Mouse (Mus musculus): ENCODE measurements at regions not wholly inside any gene's neighbourhood (a gene's known extent, or its start where the extent isn't known, plus 50 kb on each side); places are given as distances from the start of the nearest gene placed in this dataset.
A peak's percentile ranks its signal among the peaks of the same experiment; 100 is the strongest.

DNA sequence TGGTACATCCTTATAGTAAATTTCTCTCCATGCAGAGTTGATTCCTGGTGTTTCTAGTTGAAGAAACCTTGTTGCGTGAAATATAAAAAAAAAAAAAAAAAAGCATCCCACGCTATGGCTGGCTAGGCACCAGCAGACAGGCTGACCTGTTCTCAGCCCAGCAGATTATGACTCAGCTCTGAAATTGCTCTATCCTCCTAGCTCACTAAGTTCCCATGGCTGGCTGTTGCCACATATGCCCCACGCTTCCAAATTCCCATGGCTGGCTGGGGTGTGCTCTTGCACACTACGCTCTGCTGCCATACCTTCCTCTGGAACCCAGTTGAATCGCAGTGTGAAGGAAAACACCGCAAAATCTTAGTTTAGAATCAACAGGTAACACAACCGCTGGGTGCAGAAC, 270.1 kb downstream of the Mid1ip1 start:
- Histone ChIP-seq H3K27ac (no peak overlapping the region), H3K4me3 (no peak overlapping the region), H3K4me1 (no peaks in the 10 kb centered on the region), H3K4me2 (replicated peaks) (no peak overlapping the region), H3K27me3 (no peaks in the 10 kb centered on the region), H3K36me3 (no peaks in the 10 kb centered on the region), H3K9ac (no peak overlapping the region), H3K9me3 (no peaks in the 10 kb centered on the region)
- WGBS: 92% methylated on average over 7 of the region's 7 CpGs
- no peak for ATAC-seq (ENCODE audit: insufficient number of reproducible peaks, insufficient read depth, low FRiP score, low TSS enrichment)

DNA sequence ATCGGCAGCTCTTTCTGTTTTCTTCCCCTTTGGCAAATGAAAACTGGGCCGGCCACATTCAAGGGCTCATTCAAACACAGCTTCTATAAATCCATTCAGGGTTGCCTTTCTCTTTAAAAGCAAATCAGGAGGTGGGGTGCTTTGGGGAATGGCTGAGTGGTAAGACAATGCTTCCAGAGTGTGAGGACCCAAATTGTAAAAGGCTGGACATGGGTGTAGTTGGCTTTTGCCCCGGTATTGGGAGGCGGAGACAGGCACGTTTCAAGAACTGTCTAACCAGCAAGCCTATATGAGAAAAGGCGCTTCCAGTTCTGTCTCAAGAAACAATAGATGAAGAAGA, 277.0 kb downstream of the Mid1ip1 start:
- Histone ChIP-seq H3K4me3 (no peak overlapping the region), H3K27ac (no peak overlapping the region; the same call in 1 of the 2 replicates), H3K27me3 (no peaks in the 10 kb centered on the region), H3K9me3 (no peaks in the 10 kb centered on the region), H3K9ac (no peak overlapping the region), H3K36me3 (no peaks in the 10 kb centered on the region), H3K4me1 (no peaks in the 10 kb centered on the region), H3K4me2 (replicated peaks) (peak overlapping the region; percentile 39)
- 0 out of 2 replicates have a peak, but pooled peaks have one; percentile 3 for ATAC-seq (ENCODE audit: insufficient number of reproducible peaks, insufficient read depth, low FRiP score, low TSS enrichment)
- 24% methylated on average over 6 of the region's 6 CpGs for WGBS

DNA sequence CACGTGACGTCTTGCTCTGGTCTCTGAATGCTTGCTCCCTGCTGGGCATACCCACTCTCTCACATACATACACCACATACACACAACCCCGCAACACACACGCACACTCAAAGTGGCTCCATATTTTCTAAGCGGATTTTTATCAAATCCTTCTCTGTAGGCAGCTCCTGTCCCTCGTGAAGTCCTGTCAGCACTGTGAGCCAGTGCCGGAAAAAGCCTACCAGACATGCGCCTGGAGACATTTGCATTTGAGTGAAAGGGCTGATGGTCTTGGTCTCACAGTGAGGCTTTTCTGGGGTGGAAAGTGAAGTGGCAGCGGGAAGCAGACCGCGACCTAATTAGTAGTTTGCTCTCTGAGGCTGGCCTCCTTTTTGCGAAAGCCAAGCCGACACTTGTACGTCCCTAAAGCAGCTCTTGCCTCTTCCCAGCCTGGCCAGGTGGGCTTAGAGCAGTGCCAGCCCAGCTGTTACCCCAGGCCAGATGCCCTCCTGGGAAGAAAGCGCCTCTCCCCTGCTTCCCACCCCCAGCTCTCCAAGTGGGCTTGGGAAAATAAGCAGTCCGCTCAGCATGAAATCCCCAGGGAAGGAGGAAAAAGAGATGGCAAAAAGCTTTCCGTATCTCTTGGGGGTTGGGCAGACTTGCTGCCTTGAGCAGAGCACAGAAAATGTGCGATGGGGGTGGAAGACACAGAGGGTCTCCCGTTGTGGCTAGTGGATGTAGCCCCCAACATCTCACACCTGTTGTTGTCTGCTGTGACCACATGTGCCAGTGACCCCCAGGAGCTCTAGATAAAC, 277.6 kb downstream of the Mid1ip1 start:
- Histone ChIP-seq H3K36me3 (no peaks in the 10 kb centered on the region), H3K27me3 (no peaks in the 10 kb centered on the region), H3K9me3 (no peaks in the 10 kb centered on the region), H3K9ac (no peak overlapping the region), H3K4me1 (no peaks in the 10 kb centered on the region), H3K4me2 (replicated peaks) (peak overlapping the region; percentile 39), H3K4me3 (no peak overlapping the region), H3K27ac (peak overlapping the region; percentile 63)
- 0 out of 2 replicates have a peak, but pooled peaks have one; percentile 60 for ATAC-seq (ENCODE audit: insufficient number of reproducible peaks, insufficient read depth, low FRiP score, low TSS enrichment)
- WGBS: 23% methylated on average over 19 of the region's 19 CpGs

DNA sequence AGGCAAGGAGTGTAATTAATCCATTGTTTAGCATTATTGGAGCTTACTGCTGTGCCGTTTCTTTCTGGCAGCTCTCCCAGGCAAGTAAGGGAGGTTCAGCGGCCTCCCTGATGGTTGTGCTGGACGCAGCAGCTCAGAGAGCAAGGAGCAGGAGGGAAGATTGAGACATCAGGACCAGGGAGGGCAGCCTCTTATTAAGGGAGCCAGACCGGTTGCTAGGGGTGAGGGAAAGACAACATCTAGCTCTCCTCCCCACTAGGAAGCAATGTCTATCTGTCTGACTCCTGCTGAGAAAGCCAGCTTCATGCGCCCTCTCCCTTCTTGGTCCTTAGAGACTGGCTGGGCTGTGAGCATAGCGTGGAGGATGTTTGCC, 278.2 kb downstream of the Mid1ip1 start:
- no peak overlapping the region for H3K4me3 ChIP-seq
- no peaks in the 10 kb centered on the region for H3K27me3 ChIP-seq
- H3K9me3 ChIP-seq: no peaks in the 10 kb centered on the region
- no peak for ATAC-seq (ENCODE audit: insufficient number of reproducible peaks, insufficient read depth, low FRiP score, low TSS enrichment)
- no peak overlapping the region for H3K9ac ChIP-seq
- peak overlapping the region; percentile 39 for H3K4me2 ChIP-seq (replicated peaks)
- H3K27ac ChIP-seq: 0 out of 2 replicates have a peak overlapping the region, but pooled peaks have one; percentile 63
- H3K4me1 ChIP-seq: no peaks in the 10 kb centered on the region
- H3K36me3 ChIP-seq: no peaks in the 10 kb centered on the region
- WGBS: 22% methylated on average over 6 of the region's 6 CpGs

DNA sequence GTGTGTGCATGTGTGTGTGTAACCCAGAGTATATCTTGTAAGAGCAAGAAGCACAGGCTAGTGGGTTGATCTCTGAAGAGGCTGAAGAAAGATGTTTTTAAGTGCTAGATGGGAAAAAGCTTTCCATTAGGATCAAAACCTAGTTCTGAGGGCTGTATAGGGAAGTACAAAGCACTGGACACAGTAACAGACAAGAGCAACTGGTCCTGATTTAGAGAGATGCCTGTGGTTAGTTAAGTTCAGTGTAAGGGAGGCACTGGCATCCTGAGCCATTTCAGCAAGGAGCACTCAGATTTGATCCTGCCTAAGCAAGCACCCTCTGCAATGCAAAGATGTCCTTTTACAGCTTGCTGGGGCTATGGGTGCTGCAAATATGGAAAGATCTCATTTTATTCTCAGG, 280.1 kb downstream of the Mid1ip1 start:
- H3K27me3 ChIP-seq: no peaks in the 10 kb centered on the region
- H3K9ac ChIP-seq: no peak overlapping the region
- no peaks in the 10 kb centered on the region for H3K9me3 ChIP-seq
- H3K4me2 ChIP-seq (replicated peaks): no peak overlapping the region
- no peaks in the 10 kb centered on the region for H3K36me3 ChIP-seq
- H3K4me3 ChIP-seq: no peak overlapping the region
- ATAC-seq (ENCODE audit: insufficient number of reproducible peaks, insufficient read depth, low FRiP score, low TSS enrichment): no peak
- no peak overlapping the region for H3K27ac ChIP-seq
- H3K4me1 ChIP-seq: no peaks in the 10 kb centered on the region

DNA sequence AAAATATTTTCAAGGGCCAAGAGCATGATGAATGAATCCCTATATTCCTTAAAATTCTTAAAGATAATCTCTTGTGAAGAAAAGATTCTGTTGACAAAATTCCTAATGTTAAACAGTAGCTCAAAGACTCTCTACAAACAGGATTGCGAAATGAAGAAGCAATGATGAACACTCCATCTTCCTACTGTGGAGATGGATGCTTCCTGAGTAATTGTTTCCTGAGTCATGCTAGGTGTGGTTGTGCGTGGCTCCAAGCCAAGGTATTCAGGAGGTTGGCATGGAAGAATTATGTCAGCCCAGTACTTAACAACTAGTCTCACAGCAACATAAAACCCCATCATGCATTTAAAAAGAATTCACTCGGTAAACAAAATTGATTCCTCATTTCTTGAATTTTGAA, 286.4 kb downstream of the Mid1ip1 start:
- no peaks in the 10 kb centered on the region for H3K27me3 ChIP-seq
- 86% methylated on average over 3 of the region's 3 CpGs for WGBS
- H3K36me3 ChIP-seq: no peaks in the 10 kb centered on the region
- no peak for ATAC-seq (ENCODE audit: insufficient number of reproducible peaks, insufficient read depth, low FRiP score, low TSS enrichment)
- H3K4me3 ChIP-seq: no peak overlapping the region
- H3K4me2 ChIP-seq (replicated peaks): no peak overlapping the region
- H3K9ac ChIP-seq: no peak overlapping the region
- H3K4me1 ChIP-seq: no peaks in the 10 kb centered on the region
- H3K27ac ChIP-seq: no peak overlapping the region
- H3K9me3 ChIP-seq: no peaks in the 10 kb centered on the region

DNA sequence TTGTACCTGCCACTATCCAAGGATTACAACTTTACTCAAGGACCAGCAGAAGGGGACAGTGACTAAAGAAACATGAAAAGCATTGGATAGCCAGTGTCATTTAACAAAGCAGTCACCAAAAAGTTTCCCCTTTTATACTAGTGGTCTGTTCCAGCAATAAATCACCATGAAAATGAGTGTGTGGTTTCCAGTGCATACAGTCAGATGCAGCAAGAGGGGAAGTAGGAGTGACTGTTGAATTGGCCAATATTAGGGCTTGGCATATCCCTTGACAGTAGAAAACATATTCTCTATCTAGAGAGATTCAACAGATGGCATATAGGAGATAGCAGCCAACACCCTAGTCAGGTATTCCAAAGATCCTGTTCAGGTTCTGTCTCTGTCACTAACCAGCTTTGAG, 259.8 kb upstream of the H2al1a start:
- H3K9ac ChIP-seq: no peak overlapping the region
- H3K27me3 ChIP-seq: no peaks in the 10 kb centered on the region
- no peak for ATAC-seq (ENCODE audit: insufficient number of reproducible peaks, insufficient read depth, low FRiP score, low TSS enrichment)
- no peaks in the 10 kb centered on the region for H3K36me3 ChIP-seq
- no peak overlapping the region for H3K4me2 ChIP-seq (replicated peaks)
- no peak overlapping the region for H3K4me3 ChIP-seq
- no peaks in the 10 kb centered on the region for H3K9me3 ChIP-seq
- no peak overlapping the region for H3K27ac ChIP-seq
- H3K4me1 ChIP-seq: no peaks in the 10 kb centered on the region

DNA sequence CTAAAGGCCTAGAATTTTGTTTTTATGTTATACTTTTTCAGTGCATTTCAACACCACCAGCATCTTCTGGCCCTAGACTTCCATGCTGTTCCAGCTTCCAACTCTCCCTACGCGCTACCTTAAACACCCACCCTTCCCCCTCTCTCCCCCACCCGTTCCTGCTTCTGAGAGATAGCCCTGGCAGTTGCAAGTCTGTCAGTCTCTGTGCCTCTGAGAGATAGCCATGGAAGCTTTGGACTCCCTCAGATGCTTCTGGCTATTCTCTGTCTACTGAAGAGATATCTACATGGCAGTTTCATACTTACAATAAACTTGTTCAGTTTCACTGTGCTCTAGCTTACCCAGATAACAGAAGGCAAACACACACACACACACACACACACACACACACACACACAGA, 252.3 kb upstream of the H2al1a start:
- no peaks in the 10 kb centered on the region for H3K36me3 ChIP-seq
- no peak overlapping the region for H3K4me3 ChIP-seq
- no peaks in the 10 kb centered on the region for H3K4me1 ChIP-seq
- no peak overlapping the region for H3K27ac ChIP-seq
- H3K4me2 ChIP-seq (replicated peaks): no peak overlapping the region
- no peak overlapping the region for H3K9ac ChIP-seq
- no peaks in the 10 kb centered on the region for H3K9me3 ChIP-seq
- no peak for ATAC-seq (ENCODE audit: insufficient number of reproducible peaks, insufficient read depth, low FRiP score, low TSS enrichment)
- H3K27me3 ChIP-seq: no peaks in the 10 kb centered on the region
- 78% methylated on average over 3 of the region's 3 CpGs for WGBS

DNA sequence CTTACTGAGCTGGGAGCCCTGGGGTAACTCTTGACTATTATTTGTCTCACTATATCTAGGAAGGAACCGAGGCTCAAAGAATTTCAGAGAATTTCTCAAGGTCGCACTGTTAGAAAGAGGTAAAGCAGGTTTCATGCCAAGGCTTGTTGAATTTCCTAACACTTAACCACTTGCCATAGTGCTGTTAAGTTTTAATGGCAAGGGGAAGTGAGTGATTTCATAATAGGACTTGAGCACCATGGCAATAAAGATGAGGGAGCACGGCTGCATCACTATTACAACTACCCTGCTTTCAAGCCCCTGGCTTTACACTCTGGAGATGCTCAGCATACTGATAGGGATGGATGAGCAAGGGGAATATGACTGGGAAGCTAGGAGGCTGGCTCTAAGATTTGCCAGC, 216.9 kb upstream of the H2al1a start:
- no peaks in the 10 kb centered on the region for H3K36me3 ChIP-seq
- H3K27ac ChIP-seq: no peak overlapping the region
- no peaks in the 10 kb centered on the region for H3K9me3 ChIP-seq
- H3K4me2 ChIP-seq (replicated peaks): no peak overlapping the region
- H3K27me3 ChIP-seq: no peaks in the 10 kb centered on the region
- WGBS: 72% methylated on average over 3 of the region's 3 CpGs
- no peak overlapping the region for H3K9ac ChIP-seq
- ATAC-seq (ENCODE audit: insufficient number of reproducible peaks, insufficient read depth, low FRiP score, low TSS enrichment): no peak
- no peaks in the 10 kb centered on the region for H3K4me1 ChIP-seq
- H3K4me3 ChIP-seq: no peak overlapping the region

DNA sequence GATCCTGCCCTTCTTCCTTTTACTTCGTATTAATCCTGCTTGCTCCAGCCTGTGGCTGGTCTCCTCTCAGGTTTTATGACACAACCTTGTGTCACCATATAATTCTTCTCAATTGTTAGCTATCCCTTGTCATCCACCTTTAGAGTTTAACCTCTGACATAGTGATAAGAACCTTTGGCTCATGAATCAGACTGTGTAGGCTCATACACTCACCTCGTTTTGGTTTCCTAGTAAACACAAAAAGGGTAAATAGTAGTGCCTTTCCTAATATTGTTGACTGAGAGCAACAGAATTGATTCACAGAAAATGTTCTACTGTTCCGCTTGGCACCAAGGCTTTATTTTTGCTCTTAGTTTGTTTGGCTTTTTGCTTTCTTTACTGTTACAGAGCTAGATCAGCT, 216.2 kb upstream of the H2al1a start:
- Histone ChIP-seq H3K27me3 (no peaks in the 10 kb centered on the region), H3K4me3 (no peak overlapping the region), H3K27ac (no peak overlapping the region), H3K4me2 (replicated peaks) (no peak overlapping the region), H3K4me1 (no peaks in the 10 kb centered on the region), H3K9me3 (no peaks in the 10 kb centered on the region), H3K36me3 (no peaks in the 10 kb centered on the region), H3K9ac (no peak overlapping the region)
- WGBS: 83% methylated on average over 3 of the region's 3 CpGs
- no peak for ATAC-seq (ENCODE audit: insufficient number of reproducible peaks, insufficient read depth, low FRiP score, low TSS enrichment)

DNA sequence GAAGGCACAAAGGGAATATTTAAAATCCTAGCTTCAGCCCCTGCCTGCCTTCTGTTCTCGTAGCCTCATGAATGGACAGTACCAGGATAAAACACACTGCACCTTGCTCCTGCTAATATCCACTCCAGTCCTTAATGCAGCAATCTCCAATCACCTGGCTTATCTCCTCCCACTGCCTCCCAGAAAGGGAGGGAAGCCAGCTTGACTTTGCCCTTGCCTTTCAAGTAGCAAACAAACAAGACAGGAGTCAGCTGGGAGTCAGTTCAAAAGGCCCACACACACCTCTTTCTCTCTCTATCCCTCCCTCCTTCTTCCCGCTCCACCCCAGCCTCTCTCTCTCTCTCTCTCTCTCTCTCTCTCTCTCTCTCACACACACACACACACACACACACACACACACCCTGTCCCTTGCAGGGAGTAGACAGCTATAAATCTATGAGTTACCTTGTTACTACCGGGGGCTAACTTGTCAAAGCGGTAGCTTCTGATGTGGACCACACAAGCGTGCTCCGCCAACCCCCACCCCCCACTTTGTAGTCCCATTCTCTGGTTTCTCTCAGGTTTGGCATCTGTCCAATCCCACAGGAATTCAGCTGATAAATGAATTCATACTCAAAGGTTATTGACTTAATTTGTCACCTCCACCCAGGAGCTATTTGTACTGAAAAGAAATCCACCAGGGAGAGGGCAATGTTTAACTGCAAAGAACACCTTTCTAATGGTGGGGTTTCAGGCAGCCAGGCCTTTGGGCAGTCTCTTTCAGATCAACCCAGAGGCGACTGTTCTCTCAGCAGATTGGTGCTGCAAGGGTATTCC, 212.6 kb upstream of the H2al1a start:
- H3K4me1 ChIP-seq: no peaks in the 10 kb centered on the region
- H3K4me2 ChIP-seq (replicated peaks): no peak overlapping the region
- H3K9ac ChIP-seq: no peak overlapping the region
- H3K27ac ChIP-seq: no peak overlapping the region
- 48% methylated on average over 6 of the region's 7 CpGs for WGBS
- H3K27me3 ChIP-seq: no peaks in the 10 kb centered on the region
- no peak overlapping the region for H3K4me3 ChIP-seq
- no peaks in the 10 kb centered on the region for H3K9me3 ChIP-seq
- ATAC-seq (ENCODE audit: insufficient number of reproducible peaks, insufficient read depth, low FRiP score, low TSS enrichment): no peak
- no peaks in the 10 kb centered on the region for H3K36me3 ChIP-seq

DNA sequence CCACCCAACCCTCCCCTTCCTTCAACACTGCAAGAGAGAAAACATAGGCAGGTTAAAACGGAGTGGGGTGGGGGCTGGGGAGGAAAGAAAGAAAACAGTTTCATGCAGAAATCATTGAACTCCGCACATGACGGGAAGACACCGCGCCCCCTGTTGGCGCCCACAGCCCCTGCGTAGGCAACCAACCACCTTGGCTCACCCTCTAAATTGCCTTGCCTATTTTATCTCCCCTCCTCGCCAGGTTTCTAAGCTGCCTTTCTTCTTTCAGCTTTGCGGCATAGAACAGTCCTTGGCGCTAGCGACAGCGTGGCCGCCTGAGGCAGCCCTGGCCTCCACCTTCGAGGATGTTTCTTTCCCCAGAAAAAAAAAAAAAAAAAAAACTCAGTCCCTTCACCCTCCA, 211.1 kb upstream of the H2al1a start:
- H3K36me3 ChIP-seq: no peaks in the 10 kb centered on the region
- H3K4me3 ChIP-seq: no peak overlapping the region
- 13% methylated on average over 14 of the region's 14 CpGs for WGBS
- H3K27ac ChIP-seq: no peak overlapping the region
- no peaks in the 10 kb centered on the region for H3K4me1 ChIP-seq
- H3K27me3 ChIP-seq: no peaks in the 10 kb centered on the region
- no peak overlapping the region for H3K9ac ChIP-seq
- peak overlapping the region; percentile 9 for H3K4me2 ChIP-seq (replicated peaks)
- no peak for ATAC-seq (ENCODE audit: insufficient number of reproducible peaks, insufficient read depth, low FRiP score, low TSS enrichment)
- H3K9me3 ChIP-seq: no peaks in the 10 kb centered on the region

All from embryonic facial prominence, embryonic 12.5 days (tissue).